In genomic region chr1:164083046-164083445, GRCm38 (mm10) we compare ENCODE assay signal across 24 mouse cellular contexts. TPM values are rescaled to one million over a fixed set of nuclear protein-coding genes. Genes with fewer than 3 reads are reported as not detected.
"Had no signal": no experiment of that assay in that cellular context is flagged by ENCODE, and none has a peak within 500 bp of the region (broad histone marks: within the 10 kb centered on the region; RNA-seq: fewer than 3 reads in every experiment).

No protein-coding gene starts in this region.

- DNase-seq: kidney, adult 11 months; kidney, adult 8-10 months; kidney, postnatal 10 days; kidney, postnatal 36 days; liver, embryonic 13.5 days; lung, adult 2 months; lung, postnatal 14 days; lung, postnatal 4 days; right cerebral cortex, adult 18-20 months; right cerebral cortex, postnatal 14 days; thymus, postnatal 25 days had no signal

- H3K4me1 ChIP-seq: kidney, embryonic 15.5 days; liver, embryonic 13.5 days; midbrain, embryonic 10.5 days; midbrain, embryonic 13.5 days; neural tube, embryonic 12.5 days; neural tube, embryonic 15.5 days had no signal

- H3K27me3 ChIP-seq: kidney, embryonic 15.5 days; liver, embryonic 13.5 days; midbrain, embryonic 13.5 days; neural tube, embryonic 12.5 days; neural tube, embryonic 15.5 days had no signal

- H3K36me3 ChIP-seq: kidney, embryonic 15.5 days; liver, embryonic 13.5 days; midbrain, embryonic 10.5 days; midbrain, embryonic 13.5 days; neural tube, embryonic 12.5 days; neural tube, embryonic 15.5 days had no signal

- H3K4me3 ChIP-seq: kidney, embryonic 15.5 days; liver, embryonic 13.5 days; megakaryocyte, embryonic 14.5 days; midbrain, embryonic 10.5 days; midbrain, embryonic 13.5 days; neural tube, embryonic 12.5 days; neural tube, embryonic 15.5 days had no signal

- H3K27ac ChIP-seq: kidney, embryonic 15.5 days; liver, embryonic 13.5 days; midbrain, embryonic 10.5 days; midbrain, embryonic 13.5 days; neural tube, embryonic 12.5 days; neural tube, embryonic 15.5 days had no signal

RNA-seq across cellular contexts. Expression of gene Sell, which starts 21.3 kb away (rescaled TPM):
- total RNA-seq: layer of hippocampus, postnatal 14 days; midbrain, postnatal 0 days had no signal
- polyA plus RNA-seq: limb, embryonic 11.5 days; midbrain, embryonic 10.5 days; midbrain, embryonic 13.5 days; midbrain, postnatal 0 days had no signal

RNA-seq across cellular contexts. Expression of gene Selp, which starts 32.0 kb away (rescaled TPM):
- total RNA-seq: layer of hippocampus, postnatal 14 days; left cerebral cortex, postnatal 25 days; midbrain, postnatal 0 days had no signal
- polyA plus RNA-seq: midbrain, embryonic 10.5 days; midbrain, postnatal 0 days; neural tube, embryonic 12.5 days; neural tube, embryonic 15.5 days; stomach, embryonic 14.5 days had no signal

RNA-seq across cellular contexts. Expression of gene Sele, which starts 35.0 kb away (rescaled TPM):
- total RNA-seq: left cerebral cortex, postnatal 25 days; liver, adult 2 months; midbrain, postnatal 0 days had no signal
- polyA plus RNA-seq: limb, embryonic 11.5 days; liver, embryonic 13.5 days; lung, embryonic 16.5 days; midbrain, embryonic 10.5 days; midbrain, embryonic 13.5 days; midbrain, postnatal 0 days; neural tube, embryonic 12.5 days; neural tube, embryonic 15.5 days; stomach, embryonic 14.5 days had no signal
